Mouse (Mus musculus) erythroblast, embryonic 14.5 days (primary cell): ENCODE results near the gene Olfr71.

ENCODE experiments used
- GATA1 ChIP-seq: IDR thresholded peaks from 2 replicates; pipeline ENCODE4 v1.6.1; 2012; ENCODE audit warnings: low read length, inconsistent platforms, mixed read lengths
- TAL1 ChIP-seq: IDR thresholded peaks from 3 replicates; pipeline ENCODE4 v1.6.1; 2012; ENCODE audit warnings: low read length, inconsistent platforms, mixed read lengths

DNA sequence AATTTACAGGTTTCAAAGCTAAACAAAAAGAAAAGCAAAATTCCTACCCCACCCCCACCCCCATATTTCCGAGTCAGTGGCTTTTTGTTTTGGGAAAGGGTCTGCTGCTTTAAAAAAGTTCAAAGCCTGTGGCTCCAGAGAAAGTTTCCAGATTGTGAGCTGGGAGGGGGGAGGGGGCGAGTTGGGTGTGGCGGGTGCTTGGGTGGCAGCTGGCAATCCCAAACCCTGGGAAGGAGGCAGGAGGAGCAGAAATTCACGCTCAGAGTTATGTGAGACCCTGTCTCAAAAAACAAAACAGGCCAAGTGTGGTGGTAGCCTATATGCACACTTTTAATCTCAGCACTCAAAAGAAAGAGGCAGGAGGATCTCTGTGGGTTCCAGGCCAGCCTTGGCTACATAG lies 32.6 kb upstream of the Olfr71 start:
- TF ChIP-seq GATA1 (no peak), TAL1 (no peak)
